Mouse (Mus musculus) cerebellum, adult 2 months (tissue): ENCODE results near the gene C2cd4c.

Experiments
- CTCF ChIP-seq: fragments of 200-500 bp; IDR thresholded peaks from 2 replicates; pipeline ENCODE4 v1.5.1; 2011; ENCODE audit warnings: low read depth, mild to moderate bottlenecking, control low read depth, low read length, moderate library complexity, borderline replicate concordance; ENCODE audit not compliant: insufficient read depth
- POLR2A ChIP-seq: fragments of 200-500 bp; IDR thresholded peaks from 2 replicates; pipeline ENCODE4 v1.6.1; 2011; ENCODE audit warnings: low read length, control low read depth, borderline replicate concordance; ENCODE audit not compliant: insufficient read depth

DNA sequence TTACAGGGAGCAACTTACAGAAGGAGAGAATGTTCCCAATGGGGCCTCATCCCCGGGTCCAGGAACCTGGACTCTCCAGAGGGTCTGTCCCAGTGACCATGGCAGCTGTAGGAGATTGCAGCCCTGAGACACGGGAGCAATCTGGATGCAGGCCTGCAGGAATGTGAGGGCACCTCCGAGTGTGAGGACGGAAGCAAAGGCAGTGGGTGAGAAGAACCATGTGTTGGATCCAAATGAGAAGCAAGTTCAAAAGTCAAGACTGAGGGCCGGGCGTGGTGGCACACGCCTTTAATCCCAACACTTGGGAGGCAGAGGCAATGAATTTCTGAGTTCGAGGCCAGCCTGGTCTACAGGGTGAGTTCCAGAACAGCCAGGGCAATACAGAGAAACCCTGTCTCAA lies 32.3 kb downstream of the C2cd4c start:
- TF ChIP-seq POLR2A: no peak
- TF ChIP-seq CTCF: no peak
